Mouse (Mus musculus) T-helper 17 cell (primary cell): ENCODE data around the gene Nfkbib.

Source experiments
- in situ Hi-C, 2 experiments: fragments of 300-600 bp; cut with MboI, MseI; formaldehyde crosslinking; loops; 1 replicate in 1 of 2; 2 replicates in 1 of 2; pipeline ENCODE4 v1.15.1; 2025; ENCODE audit warnings: high pct_unique_total_duplicates in 2 of 2

The Nfkbib gene

GRCm38 (mm10) chr7:28801901-28802670 lies 34.8 kb upstream of the Nfkbib start:
- in situ Hi-C loops, result loop anchor here in 1 of 2 experiments (25.0 kb wide), 1 partner anchor 1610 kb away; the partner anchor contains the start of genes Hcst, Nfkbid and Tyrobp

DNA sequence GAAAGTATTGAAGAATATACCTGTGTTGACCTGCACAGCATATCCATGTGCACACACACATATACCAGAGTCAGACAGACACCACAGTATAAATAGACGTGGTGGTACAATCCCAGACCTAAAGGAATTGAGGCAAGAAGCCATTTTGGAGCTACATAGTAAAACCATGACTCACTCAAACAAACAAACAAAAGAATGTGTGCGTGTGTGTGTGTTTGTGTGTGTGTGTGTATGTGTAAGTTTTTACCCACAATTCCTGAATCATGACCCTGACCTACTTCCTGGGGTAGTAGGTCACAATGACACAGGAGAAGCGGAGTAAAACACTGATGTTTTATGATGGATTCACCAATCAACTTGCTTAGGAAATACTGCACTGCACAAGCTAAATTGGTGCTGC lies 34.1 kb upstream of the Nfkbib start:
- in situ Hi-C loops, result loop anchor here in 1 of 2 experiments (25.0 kb wide), 1 partner anchor 1611 kb away; the partner anchor contains the start of genes Hcst, Nfkbid and Tyrobp

DNA sequence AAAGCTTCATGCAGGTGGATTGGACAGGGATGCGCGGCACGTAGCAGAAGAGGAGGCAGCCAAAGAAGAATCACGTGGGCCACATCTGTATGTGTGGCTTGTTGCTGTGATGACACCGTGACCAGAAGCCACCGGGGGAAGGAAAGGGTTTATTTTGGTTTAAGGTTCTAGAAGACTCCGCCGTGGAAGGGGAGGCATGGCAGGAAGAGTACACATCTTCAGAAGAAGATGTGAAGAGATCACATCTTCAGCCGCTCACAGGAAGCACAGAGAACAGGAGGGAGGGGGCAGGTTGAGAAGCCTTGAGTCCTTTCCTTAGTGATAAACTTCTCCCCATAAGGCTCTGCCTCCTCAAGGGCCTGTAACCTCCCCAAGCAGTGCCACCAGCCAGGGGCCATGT lies 32.7 kb upstream of the Nfkbib start:
- in situ Hi-C loops, result loop anchor here (5.0 to 25.0 kb wide), 2 partner anchors 67 to 1612 kb away; partner anchors contain the start of genes Hcst (in 1 of the 2), Nfkbid (in 1 of the 2) and Tyrobp (in 1 of the 2)

GRCm38 (mm10) chr7:28796562-28796975 lies 29.3 kb upstream of the Nfkbib start:
- in situ Hi-C loops, result loop anchor here (5.0 kb wide), 1 partner anchor 71 kb away; no protein-coding TSS in a partner anchor

GRCm38 (mm10) chr7:28795832-28796231 lies 28.5 kb upstream of the Nfkbib start:
- in situ Hi-C loops, result loop anchor here (5.0 kb wide), 1 partner anchor 71 kb away; no protein-coding TSS in a partner anchor

- in situ Hi-C loops, result no loop called here
Measured at GRCm38 (mm10) chr7:28794496-28794895, 27.2 kb upstream of the Nfkbib start.

DNA sequence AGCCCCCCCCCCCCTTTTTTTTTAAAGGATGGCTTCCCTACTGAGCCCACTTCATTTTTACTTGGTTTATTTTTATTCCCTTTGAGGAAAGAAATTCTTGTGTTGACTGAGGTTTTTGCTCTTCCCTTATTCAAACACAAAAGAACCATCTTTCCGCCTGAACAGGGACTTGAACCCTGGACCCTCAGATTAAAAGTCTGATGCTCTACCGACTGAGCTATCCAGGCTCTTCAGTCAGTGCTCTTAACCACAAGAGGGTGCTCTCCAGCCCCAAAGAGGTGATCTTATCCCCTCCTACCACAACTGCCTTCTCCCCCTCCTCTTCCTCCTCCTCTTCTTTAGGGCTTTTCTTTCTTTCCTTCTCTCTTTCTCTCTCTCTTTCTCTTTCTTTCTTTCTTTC lies 26.5 kb upstream of the Nfkbib start:
- in situ Hi-C loops, result no loop called here

DNA sequence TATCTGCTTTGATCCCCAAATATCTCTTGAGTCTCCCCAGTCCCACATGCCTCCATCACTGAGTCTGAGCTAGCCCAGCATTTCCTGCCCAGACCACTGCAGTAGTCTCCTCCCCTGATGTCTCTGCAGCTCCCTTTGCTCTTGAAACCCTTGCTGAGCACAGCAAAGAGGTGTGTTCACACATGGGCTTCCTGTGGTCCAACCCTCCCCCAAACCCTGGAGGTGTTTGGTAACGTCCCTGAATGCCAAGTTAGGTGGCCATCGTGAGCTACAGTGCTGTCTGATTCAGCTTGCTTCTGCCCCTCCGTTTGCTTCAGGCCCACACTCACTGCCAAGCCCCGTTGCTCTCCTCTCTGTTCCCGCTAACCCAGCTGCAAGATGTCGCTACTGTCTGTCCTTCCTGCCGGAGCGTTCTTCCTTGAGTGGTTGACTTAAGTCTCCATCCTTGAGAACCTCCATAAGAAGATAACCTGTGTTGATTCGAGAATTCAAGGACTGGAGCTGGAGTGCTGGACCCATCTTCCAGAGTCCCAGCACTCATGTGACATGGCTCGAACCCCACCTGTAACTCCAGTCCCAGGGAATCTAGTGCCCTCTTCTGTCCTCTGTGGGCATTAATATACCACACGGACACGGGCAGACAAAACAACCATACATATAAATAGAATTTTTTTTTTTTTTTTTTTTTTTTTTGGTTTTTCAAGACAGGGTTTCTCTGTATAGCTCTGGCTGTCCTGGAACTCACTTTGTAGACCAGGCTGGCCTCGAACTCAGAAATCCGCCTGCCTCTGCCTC lies 25.3 kb upstream of the Nfkbib start:
- in situ Hi-C loops, result no loop called here

- in situ Hi-C loops, result no loop called here
Measured at GRCm38 (mm10) chr7:28791706-28792105, 24.4 kb upstream of the Nfkbib start.

- in situ Hi-C loops, result no loop called here
Measured at GRCm38 (mm10) chr7:28790066-28790806, 22.9 kb upstream of the Nfkbib start.

GRCm38 (mm10) chr7:28789235-28789634 lies 21.9 kb upstream of the Nfkbib start:
- in situ Hi-C loops, result no loop called here

GRCm38 (mm10) chr7:28788307-28789195 lies 21.2 kb upstream of the Nfkbib start, which contains the start of gene Rinl:
Gene Rinl (plus strand): TSS chr7:28788969.
- in situ Hi-C loops, result no loop called here

- in situ Hi-C loops, result no loop called here
Measured at GRCm38 (mm10) chr7:28787884-28788283, 20.6 kb upstream of the Nfkbib start.

GRCm38 (mm10) chr7:28785161-28785560 lies 17.8 kb upstream of the Nfkbib start:
- in situ Hi-C loops, result no loop called here

GRCm38 (mm10) chr7:28781261-28781663 lies 13.9 kb upstream of the Nfkbib start:
- in situ Hi-C loops, result no loop called here

- in situ Hi-C loops, result no loop called here
Measured at GRCm38 (mm10) chr7:28780857-28781256, 13.5 kb upstream of the Nfkbib start.

- in situ Hi-C loops, result no loop called here
Measured at GRCm38 (mm10) chr7:28780067-28780658, 12.9 kb upstream of the Nfkbib start.

- in situ Hi-C loops, result no loop called here
Measured at GRCm38 (mm10) chr7:28778825-28779224, 11.5 kb upstream of the Nfkbib start.

- in situ Hi-C loops, result no loop called here
Measured at GRCm38 (mm10) chr7:28775129-28775528, 7.8 kb upstream of the Nfkbib start.

DNA sequence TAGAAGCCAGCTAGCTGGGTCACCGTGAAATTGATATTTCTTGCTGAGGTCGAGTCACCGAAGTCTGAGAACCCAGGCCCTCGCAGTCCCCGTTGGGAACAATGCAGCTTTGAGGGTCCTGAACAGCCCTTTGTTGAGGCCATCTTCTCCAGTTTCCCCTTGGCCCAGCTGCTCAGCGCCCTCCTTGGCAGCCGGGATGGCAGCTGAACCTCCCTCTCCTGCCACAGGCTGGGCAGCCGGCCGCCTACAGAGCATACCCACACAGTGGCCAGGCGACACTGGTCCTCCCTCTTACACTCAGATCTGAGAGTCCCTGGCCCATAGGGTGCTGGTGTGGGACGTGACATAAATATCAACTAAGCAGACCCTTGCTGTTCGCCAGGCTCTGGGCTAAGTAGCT lies 6.9 kb upstream of the Nfkbib start:
- in situ Hi-C loops, result no loop called here
